Mouse (Mus musculus): ENCODE data around the gene Zfp287.
A peak's percentile ranks its signal among the peaks of the same experiment; 100 is the strongest.

Zfp287 gene

DNA sequence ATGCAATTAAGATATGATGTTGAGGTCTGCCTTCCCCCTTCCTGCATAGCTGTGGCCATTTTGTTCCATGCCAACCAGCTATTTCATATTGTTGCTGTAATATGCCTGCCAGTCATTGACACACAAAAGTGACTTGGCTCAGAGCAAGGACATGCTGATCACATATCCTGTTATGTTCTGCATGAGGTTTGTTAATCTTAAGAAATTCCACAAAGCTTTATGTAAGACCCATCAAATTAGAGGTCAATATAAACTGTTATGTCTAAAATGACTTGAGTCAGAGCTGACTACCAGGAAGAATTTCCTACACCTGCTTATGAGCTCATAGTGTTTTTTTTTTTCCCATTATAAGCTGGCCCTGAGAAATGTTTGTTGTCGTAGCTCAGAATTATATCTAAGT lies 30.5 kb downstream of the Zfp287 start:
- no peak for DNase-seq (ENCODE audit: low spot score in 2 of 2)

DNA sequence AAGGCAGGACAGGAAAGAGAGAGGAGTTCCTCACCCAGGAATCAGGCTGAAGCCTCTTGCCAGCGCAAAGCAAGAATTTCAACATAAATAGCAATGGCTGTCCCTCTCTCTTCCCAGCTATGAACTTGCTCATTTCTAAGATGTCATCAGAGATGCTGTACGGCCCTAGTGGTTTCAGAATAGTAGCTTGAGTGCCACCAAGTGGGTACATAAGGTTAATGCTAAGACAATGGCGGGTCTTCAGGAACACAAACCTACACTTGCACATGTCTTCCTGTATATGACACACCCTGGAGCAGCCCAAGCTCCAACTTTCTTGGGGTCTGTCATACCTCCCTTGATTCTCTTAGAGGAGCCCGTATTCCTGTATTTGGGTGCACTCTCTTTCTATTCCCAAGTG lies 32.0 kb downstream of the Zfp287 start:
- no peak for DNase-seq (ENCODE audit: low spot score in 2 of 2)

DNA sequence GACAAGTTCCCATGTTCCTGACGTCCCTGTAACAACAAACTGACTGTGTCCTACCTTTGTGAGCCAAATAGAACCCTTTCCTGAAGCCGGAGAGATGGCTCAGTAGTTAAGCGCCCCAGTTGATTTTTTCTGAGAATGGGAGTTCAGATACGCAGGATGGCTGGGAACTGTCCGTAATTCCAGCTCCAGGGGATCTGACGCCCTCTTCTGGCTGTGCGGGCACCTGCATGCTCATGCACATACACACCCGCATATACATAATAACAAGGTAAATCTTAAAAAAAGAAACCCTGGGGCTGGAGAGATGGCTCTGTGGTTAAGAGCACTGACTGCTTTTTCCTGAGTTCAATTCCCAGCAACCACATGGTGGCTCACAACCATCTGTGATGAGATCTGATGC lies 36.6 kb downstream of the Zfp287 start:
- DNase-seq (ENCODE audit: low spot score in 2 of 2) = no peak

- DNase-seq (ENCODE audit: low spot score in 2 of 2) = peak; percentile 8 to 17
Observed at GRCm38 (mm10) chr11:62693299-62694184, 38.2 kb downstream of the Zfp287 start.

GRCm38 (mm10) chr11:62691592-62691991 lies 40.1 kb downstream of the Zfp287 start:
- DNase-seq (ENCODE audit: low spot score in 2 of 2) = no peak

DNA sequence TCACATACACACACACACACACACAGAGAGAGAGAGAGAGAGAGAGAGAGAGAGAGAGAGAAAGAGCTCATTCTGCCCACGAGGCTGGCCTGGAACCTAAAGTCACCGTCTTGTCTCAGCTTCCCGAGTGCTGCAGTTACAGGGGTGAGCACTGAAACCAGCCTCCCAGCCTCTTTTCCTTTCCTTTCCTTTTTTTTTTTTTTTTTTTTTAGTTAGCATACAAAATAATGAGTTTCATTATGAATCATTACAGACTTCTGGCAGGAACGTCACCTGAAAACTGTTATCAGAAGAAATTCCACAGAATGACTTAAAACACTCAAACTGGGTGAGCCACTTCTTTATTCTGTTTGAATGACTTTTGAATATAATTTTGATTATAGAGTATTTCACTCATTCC lies 51.8 kb downstream of the Zfp287 start:
- no peak for DNase-seq (ENCODE audit: low spot score in 2 of 2)

- no peak for DNase-seq (ENCODE audit: low spot score in 2 of 2)
Observed at GRCm38 (mm10) chr11:62678778-62679354, 52.8 kb downstream of the Zfp287 start.

GRCm38 (mm10) chr11:62676290-62676596 lies 55.5 kb downstream of the Zfp287 start:
- no peak for DNase-seq (ENCODE audit: low spot score in 2 of 2)

- DNase-seq (ENCODE audit: low spot score in 2 of 2) = peak; percentile 66 to 75
Observed at GRCm38 (mm10) chr11:62675480-62676289, 56.0 kb downstream of the Zfp287 start.

DNA sequence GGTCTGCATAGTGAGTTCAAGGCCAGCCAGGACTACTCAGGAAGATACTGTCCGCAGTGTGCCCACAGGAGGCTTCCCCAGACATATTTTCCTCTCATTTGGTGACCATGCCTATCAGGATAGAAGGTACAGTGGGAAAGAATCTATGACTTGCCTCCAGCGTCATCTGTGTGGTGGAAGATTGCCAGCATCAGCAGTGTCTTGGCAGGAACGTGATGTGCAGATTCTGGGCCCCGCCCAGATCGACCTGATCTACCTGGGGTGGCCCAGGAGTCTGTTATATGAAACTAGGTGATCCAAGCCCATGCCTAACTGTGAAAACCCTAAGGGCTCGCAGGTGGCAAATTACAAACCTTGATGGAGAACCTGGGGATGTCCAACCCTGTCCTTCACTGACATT lies 61.7 kb downstream of the Zfp287 start:
- DNase-seq (ENCODE audit: low spot score in 2 of 2) = no peak

- no peak for DNase-seq (ENCODE audit: low spot score in 2 of 2)
Observed at GRCm38 (mm10) chr11:62669471-62669870, 62.2 kb downstream of the Zfp287 start.

DNA sequence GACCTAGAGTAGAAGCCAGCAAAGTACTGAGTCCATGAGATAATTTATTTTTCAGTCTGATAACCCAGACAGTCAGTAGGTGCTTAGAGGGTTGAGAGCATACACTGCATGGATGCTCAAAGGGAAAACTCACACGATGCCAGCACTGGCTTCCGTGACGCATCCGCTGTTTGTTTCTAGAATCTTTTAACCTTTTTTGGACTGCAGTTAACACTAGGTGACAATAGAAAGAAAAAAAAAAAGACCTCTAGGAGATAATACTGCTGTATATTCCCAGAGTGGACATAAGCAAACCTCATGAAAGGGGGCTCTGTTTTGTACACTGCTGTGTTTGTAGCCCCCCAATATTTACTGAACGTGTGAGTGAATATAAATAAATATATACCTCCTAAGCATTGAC lies 62.7 kb downstream of the Zfp287 start:
- DNase-seq (ENCODE audit: low spot score in 2 of 2) = no peak

- DNase-seq (ENCODE audit: low spot score in 2 of 2) = no peak
Observed at GRCm38 (mm10) chr11:62664250-62664649, 67.5 kb downstream of the Zfp287 start.

- DNase-seq (ENCODE audit: low spot score in 2 of 2) = no peak
Observed at GRCm38 (mm10) chr11:62660885-62661284, 70.8 kb downstream of the Zfp287 start.

GRCm38 (mm10) chr11:62652080-62652479 lies 79.6 kb downstream of the Zfp287 start:
- no peak for DNase-seq (ENCODE audit: low spot score in 2 of 2)

- DNase-seq (ENCODE audit: low spot score in 2 of 2) = no peak
Observed at GRCm38 (mm10) chr11:62651563-62651962, 80.1 kb downstream of the Zfp287 start.
